Mouse (Mus musculus) lung, embryonic 14.5 days (tissue): Measurements from ENCODE around the gene Gm5617. TPM values are rescaled to one million over a fixed set of nuclear protein-coding genes. Genes with fewer than 3 reads are reported as not detected.

ENCODE experiments used
- ATAC-seq: fragments of 200-750 bp; cut with Nextera tagmentation; 2 replicates; pipeline ENCODE4 v1.8.0; 2017; ENCODE audit warnings: mild to moderate bottlenecking, moderate TSS enrichment, moderate library complexity; ENCODE audit not compliant: insufficient read depth
- DNase-seq: peaks from one replicate; pipeline ENCODE4 v3.0.0-alpha.2; 2015
- H3K27ac ChIP-seq: fragments of 300-500 bp; sonication (generic); 2 replicates; pipeline ENCODE4 v1.5.1; 2014; ENCODE audit warnings: low read depth, mild to moderate bottlenecking, moderate library complexity
- H3K27me3 ChIP-seq: fragments of 300-500 bp; sonication (generic); 2 replicates; pipeline ENCODE4 v1.6.1; 2014; ENCODE audit warnings: low read length, control low read depth; ENCODE audit not compliant: insufficient read depth
- H3K36me3 ChIP-seq: fragments of 300-500 bp; sonication (generic); 2 replicates; pipeline ENCODE4 v1.6.1; 2014; ENCODE audit warnings: control low read depth; ENCODE audit not compliant: insufficient read depth
- H3K4me1 ChIP-seq: fragments of 300-500 bp; sonication (generic); 2 replicates; pipeline ENCODE4 v1.6.1; 2014; ENCODE audit warnings: antibody characterized with exemption, control low read depth; ENCODE audit not compliant: insufficient read depth
- H3K4me2 ChIP-seq: fragments of 300-500 bp; sonication (generic); 2 replicates; pipeline ENCODE4 v1.6.1; 2014; ENCODE audit warnings: mild to moderate bottlenecking
- H3K4me3 ChIP-seq: fragments of 300-500 bp; sonication (generic); 2 replicates; pipeline ENCODE4 v1.5.1; 2014; ENCODE audit warnings: low read depth, low read length
- H3K9ac ChIP-seq: fragments of 300-500 bp; sonication (generic); 2 replicates; pipeline ENCODE4 v1.6.1; 2014
- H3K9me3 ChIP-seq: fragments of 300-500 bp; sonication (generic); 2 replicates; pipeline ENCODE4 v1.6.1; 2016; ENCODE audit warnings: low read depth, low read length, control low read depth
- CTCF ChIP-seq: IDR thresholded peaks from 2 replicates; pipeline ENCODE4 v1.5.1; 2016; ENCODE audit warnings: antibody characterized with exemption, low read depth
- WGBS: fragments of 180-500 bp; shearing (Covaris S2); extraction: QIAGEN DNeasy Blood & Tissue Kit; methylation state at CpG from one replicate; pipeline ENCODE4 v1.1.7; 2014; 5-methylcytosine and 5-hydroxymethylcytosine counted together
- polyA plus RNA-seq: library from polyadenylated mRNA; unstranded; fragments of >200 nt; fragmentation: Nextera tagmentation; extraction: Ambion mirVana; gene quantifications from 2 replicates; pipeline ENCODE4 v1.2.1, GENCODE M21; 2014

Gene Gm5617
- polyA plus RNA-seq, result 21.8 and 22.9 TPM in 2 replicates

DNA sequence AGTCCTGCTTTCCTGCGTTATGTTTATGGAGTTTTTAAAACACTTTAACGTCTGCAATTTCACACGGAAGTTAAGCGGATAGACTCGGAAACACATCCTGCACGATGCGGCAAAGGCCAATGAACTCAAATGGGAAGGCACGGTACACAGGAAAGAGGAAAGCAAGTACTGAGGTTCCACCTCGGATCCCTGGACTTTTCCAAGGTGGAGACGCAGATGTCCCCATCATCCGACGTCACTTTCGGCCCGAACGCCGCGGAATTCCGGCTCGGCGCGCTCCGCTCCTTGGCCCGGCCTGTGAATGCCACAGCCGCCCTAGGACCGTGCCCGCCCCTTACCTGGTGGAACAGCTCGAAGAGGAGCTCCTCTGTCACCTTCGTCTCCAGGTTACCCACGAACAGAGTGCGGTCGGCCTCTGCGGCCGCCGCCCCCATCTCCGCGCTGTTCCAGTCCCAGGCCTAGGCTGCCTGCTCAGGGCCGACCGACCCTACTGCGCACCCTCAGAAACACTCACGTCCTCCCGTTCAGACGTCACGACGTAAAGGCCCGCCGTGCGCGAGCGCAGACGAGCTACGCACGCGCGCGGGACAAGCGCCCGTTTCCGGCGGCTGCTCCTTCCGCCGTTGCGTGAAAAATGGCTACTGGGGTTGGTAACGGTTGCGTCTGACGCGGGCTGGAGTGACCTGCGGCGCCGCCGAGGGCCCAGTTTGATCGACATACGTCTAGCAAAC is at the start of gene Gm5617, which contains the start of gene Rbm7:
TSS of gene Gm5617 (plus strand) at position 626 of the 731 bp plus-strand sequence.
TSS of gene Rbm7 (minus strand) at position 483 of the 731 bp plus-strand sequence.
- H3K9ac ChIP-seq, result peak within 1 kb of the TSS; percentile 90
- no peak for TF ChIP-seq CTCF
- peak within 1 kb of the TSS; percentile 87 for H3K27ac ChIP-seq
- ATAC-seq, result peak; percentile 100
- no peaks in the 10 kb centered on the region for H3K27me3 ChIP-seq
- H3K4me2 ChIP-seq, result peak within 1 kb of the TSS; percentile 89
- H3K36me3 ChIP-seq, result peaks cover 39% of the 10 kb centered on the region
- under 1% methylated on average over 72 of the region's 72 CpGs for WGBS
- H3K9me3 ChIP-seq, result no peaks in the 10 kb centered on the region
- peak; percentile 99 for DNase-seq
- peaks cover 6% of the 10 kb centered on the region; the same call in 1 of the 2 replicates for H3K4me1 ChIP-seq
- peak within 1 kb of the TSS; percentile 82 for H3K4me3 ChIP-seq

DNA sequence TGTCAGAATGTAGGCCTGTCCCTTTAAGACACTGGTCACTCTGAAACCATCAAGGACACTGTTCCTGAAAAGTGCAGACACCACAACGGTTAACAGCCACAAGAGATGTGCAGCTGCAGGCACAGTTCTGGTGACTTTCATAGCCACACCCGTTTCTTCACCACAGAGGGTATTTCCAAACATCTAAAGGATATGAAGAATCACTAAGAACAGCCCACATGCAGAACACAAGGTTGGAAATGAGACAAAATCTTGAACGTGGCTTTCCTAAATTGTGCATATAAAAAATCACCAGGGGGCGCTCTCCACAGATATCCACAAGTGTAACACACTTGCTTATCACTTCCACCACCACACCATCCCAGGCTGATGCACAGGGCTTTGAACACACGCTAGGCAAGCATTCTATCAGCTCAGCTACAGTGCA is 47.4 kb upstream of the Gm5617 start:
- H3K4me2 ChIP-seq, result no peak overlapping the region
- WGBS, result 35% methylated on average over 5 of the region's 5 CpGs
- H3K4me1 ChIP-seq, result no peaks in the 10 kb centered on the region
- H3K27ac ChIP-seq, result no peak overlapping the region
- H3K4me3 ChIP-seq, result no peak overlapping the region
- DNase-seq (peak; percentile 64), ATAC-seq (no peak)
- H3K9me3 ChIP-seq, result no peaks in the 10 kb centered on the region
- H3K9ac ChIP-seq, result no peak overlapping the region
- H3K36me3 ChIP-seq, result no peaks in the 10 kb centered on the region
- H3K27me3 ChIP-seq, result no peaks in the 10 kb centered on the region
- TF ChIP-seq CTCF, result peak; percentile 65

- no peak overlapping the region for H3K9ac ChIP-seq
- no peaks in the 10 kb centered on the region for H3K4me1 ChIP-seq
- H3K27me3 ChIP-seq, result no peaks in the 10 kb centered on the region
- no peaks in the 10 kb centered on the region for H3K36me3 ChIP-seq
- no peak for DNase-seq
- no peak overlapping the region for H3K4me2 ChIP-seq
- H3K27ac ChIP-seq, result no peak overlapping the region
- no peaks in the 10 kb centered on the region for H3K9me3 ChIP-seq
- no peak for ATAC-seq
- no peak for TF ChIP-seq CTCF
- H3K4me3 ChIP-seq, result no peak overlapping the region
- WGBS, result 86% methylated on average over 17 of the region's 17 CpGs
Measured at GRCm38 (mm10) chr9:48450066-48450465, 45.2 kb upstream of the Gm5617 start.

GRCm38 (mm10) chr9:48455961-48456360 is 39.3 kb upstream of the Gm5617 start:
- no peak for ATAC-seq
- no peaks in the 10 kb centered on the region for H3K27me3 ChIP-seq
- no peaks in the 10 kb centered on the region for H3K36me3 ChIP-seq
- no peak for DNase-seq
- 71% methylated on average over 3 of the region's 3 CpGs for WGBS
- no peaks in the 10 kb centered on the region for H3K9me3 ChIP-seq
- H3K4me1 ChIP-seq, result no peaks in the 10 kb centered on the region
- H3K27ac ChIP-seq, result no peak overlapping the region
- TF ChIP-seq CTCF, result no peak
- no peak overlapping the region for H3K4me3 ChIP-seq
- H3K4me2 ChIP-seq, result no peak overlapping the region
- H3K9ac ChIP-seq, result no peak overlapping the region

GRCm38 (mm10) chr9:48458879-48459278 is 36.4 kb upstream of the Gm5617 start:
- Histone ChIP-seq H3K4me2 (no peak overlapping the region), H3K27ac (no peak overlapping the region), H3K9me3 (no peaks in the 10 kb centered on the region), H3K9ac (no peak overlapping the region), H3K4me3 (no peak overlapping the region), H3K36me3 (no peaks in the 10 kb centered on the region), H3K27me3 (no peaks in the 10 kb centered on the region), H3K4me1 (no peaks in the 10 kb centered on the region)
- DNase-seq, result no peak
- ATAC-seq, result no peak
- WGBS, result 69% methylated on average over 3 of the region's 3 CpGs
- TF ChIP-seq CTCF, result peak; percentile 30

GRCm38 (mm10) chr9:48459391-48459790 is 35.9 kb upstream of the Gm5617 start:
- DNase-seq (no peak), ATAC-seq (no peak)
- no peaks in the 10 kb centered on the region for H3K27me3 ChIP-seq
- H3K4me1 ChIP-seq, result no peaks in the 10 kb centered on the region
- H3K4me3 ChIP-seq, result no peak overlapping the region
- no peak overlapping the region for H3K27ac ChIP-seq
- H3K9ac ChIP-seq, result no peak overlapping the region
- no peak overlapping the region for H3K4me2 ChIP-seq
- no peaks in the 10 kb centered on the region for H3K36me3 ChIP-seq
- 91% methylated on average over 5 of the region's 5 CpGs for WGBS
- TF ChIP-seq CTCF, result no peak
- no peaks in the 10 kb centered on the region for H3K9me3 ChIP-seq

DNA sequence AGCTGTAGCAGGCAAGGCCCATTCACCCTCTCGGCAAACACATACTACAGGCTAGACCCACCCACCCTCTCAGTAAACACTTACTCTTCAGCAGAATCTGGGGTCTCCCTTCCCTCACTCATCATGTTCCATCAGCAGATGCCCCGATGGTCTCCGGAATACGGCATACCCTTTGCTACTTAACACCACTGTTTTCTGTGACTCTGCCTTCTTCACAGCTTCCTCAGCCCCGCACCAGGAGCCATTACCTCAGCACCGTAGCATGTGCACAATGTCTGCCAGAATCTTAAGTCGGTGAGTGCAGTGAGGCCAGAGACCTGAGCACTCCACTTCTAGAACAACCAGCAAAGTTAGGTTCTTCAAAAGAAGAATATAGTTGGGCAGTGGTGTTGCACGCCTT is 34.5 kb upstream of the Gm5617 start:
- no peaks in the 10 kb centered on the region for H3K4me1 ChIP-seq
- 82% methylated on average over 8 of the region's 8 CpGs for WGBS
- H3K27me3 ChIP-seq, result no peaks in the 10 kb centered on the region
- H3K36me3 ChIP-seq, result no peaks in the 10 kb centered on the region
- no peaks in the 10 kb centered on the region for H3K9me3 ChIP-seq
- no peak overlapping the region for H3K9ac ChIP-seq
- DNase-seq (no peak), ATAC-seq (no peak)
- TF ChIP-seq CTCF, result no peak
- H3K4me3 ChIP-seq, result no peak overlapping the region
- H3K27ac ChIP-seq, result no peak overlapping the region
- no peak overlapping the region for H3K4me2 ChIP-seq
